Mouse (Mus musculus) stomach, postnatal 0 days (tissue): ENCODE measurements around the gene Alg3. TPM values are rescaled to one million over a fixed set of nuclear protein-coding genes. Genes with fewer than 3 reads are reported as not detected.

Experiments used
- ATAC-seq: fragments of 200-750 bp; cut with Nextera tagmentation; 2 replicates; pipeline ENCODE4 v1.8.0; 2017; ENCODE audit not compliant: low FRiP score, low TSS enrichment
- DNase-seq: peaks from one replicate; pipeline ENCODE4 v3.0.0-alpha.2; 2016; ENCODE audit warnings: low spot score
- H3K27ac ChIP-seq: fragments of 300-500 bp; sonication (generic); replicated peaks from 2 replicates; pipeline ENCODE4 v1.5.1; 2014; ENCODE audit warnings: mild to moderate bottlenecking, control low read depth
- H3K27me3 ChIP-seq: fragments of 300-500 bp; sonication (generic); 2 replicates; pipeline ENCODE4 v1.6.1; 2014; ENCODE audit warnings: low read length; ENCODE audit not compliant: control insufficient read depth, insufficient read depth
- H3K36me3 ChIP-seq: fragments of 300-500 bp; sonication (generic); 2 replicates; pipeline ENCODE4 v1.6.1; 2014; ENCODE audit warnings: low read length, mixed read lengths; ENCODE audit not compliant: control insufficient read depth, insufficient read depth
- H3K4me1 ChIP-seq: fragments of 300-500 bp; sonication (generic); replicated peaks from 2 replicates; pipeline ENCODE4 v1.6.1; 2014; ENCODE audit warnings: antibody characterized with exemption; ENCODE audit not compliant: control insufficient read depth, insufficient read depth
- H3K4me2 ChIP-seq: fragments of 300-500 bp; sonication (generic); replicated peaks from 2 replicates; pipeline ENCODE4 v1.6.1; 2014; ENCODE audit warnings: low read depth, mild to moderate bottlenecking, control low read depth, moderate library complexity
- H3K4me3 ChIP-seq: fragments of 300-500 bp; sonication (generic); 2 replicates; pipeline ENCODE4 v1.5.1; 2014; ENCODE audit warnings: low read depth, low read length, control low read depth
- H3K9ac ChIP-seq: fragments of 300-500 bp; sonication (generic); 2 replicates; pipeline ENCODE4 v1.6.1; 2014; ENCODE audit warnings: mild to moderate bottlenecking, low read length, control low read depth, mixed read lengths
- H3K9me3 ChIP-seq: fragments of 300-500 bp; sonication (generic); 2 replicates; pipeline ENCODE4 v1.6.1; 2016; ENCODE audit warnings: low read length; ENCODE audit not compliant: control insufficient read depth
- CTCF ChIP-seq: IDR thresholded peaks from 2 replicates; pipeline ENCODE4 v1.5.1; 2016; ENCODE audit warnings: antibody characterized with exemption, low read depth, mild to moderate bottlenecking, moderate library complexity
- EP300 ChIP-seq: optimal IDR thresholded peaks from 2 replicates; pipeline ENCODE3; 2016; ENCODE audit warnings: antibody characterized with exemption
- WGBS: fragments of 180-500 bp; shearing (Covaris S2); extraction: QIAGEN DNeasy Blood & Tissue Kit; methylation state at CpG from one replicate; pipeline ENCODE4 v1.1.7; 2014; 5-methylcytosine and 5-hydroxymethylcytosine counted together
- polyA plus RNA-seq: library from polyadenylated mRNA; unstranded; fragments of >200 nt; fragmentation: Nextera tagmentation; extraction: Ambion mirVana; gene quantifications from 2 replicates; pipeline ENCODE4 v1.2.1, GENCODE M21; 2015

The Alg3 gene
- polyA plus RNA-seq, 1 experiment from 2014 or later, result 24.5 TPM

GRCm38 (mm10) chr16:20595737-20596136, 15.8 kb downstream of the Alg3 start:
- no peak for ATAC-seq
- Histone ChIP-seq H3K9me3 (no peaks in the 10 kb centered on the region), H3K4me3 (no peak overlapping the region), H3K27ac (no peak overlapping the region), H3K36me3 (no peaks in the 10 kb centered on the region), H3K27me3 (peaks cover 3% of the 10 kb centered on the region; the same call in 1 of the 2 replicates), H3K4me1 (no peaks in the 10 kb centered on the region; the same call in 1 of the 2 replicates), H3K9ac (no peak overlapping the region), H3K4me2 (no peak overlapping the region)
- 80% methylated on average over 4 of the region's 4 CpGs for WGBS
- TF ChIP-seq CTCF (no peak), EP300 (no peak)
- no peak for DNase-seq

- Histone ChIP-seq H3K27ac (no peak overlapping the region), H3K4me3 (no peak overlapping the region), H3K4me1 (no peaks in the 10 kb centered on the region; the same call in 1 of the 2 replicates), H3K27me3 (peaks cover 5% of the 10 kb centered on the region; the same call in 1 of the 2 replicates), H3K9ac (no peak overlapping the region), H3K36me3 (no peaks in the 10 kb centered on the region), H3K4me2 (no peak overlapping the region), H3K9me3 (no peaks in the 10 kb centered on the region)
- ATAC-seq (no peak), DNase-seq (no peak)
- 77% methylated on average over 7 of the region's 7 CpGs for WGBS
- TF ChIP-seq CTCF (no peak), EP300 (no peak)
Measured at GRCm38 (mm10) chr16:20595060-20595673, 16.4 kb downstream of the Alg3 start.

- Histone ChIP-seq H3K9me3 (no peaks in the 10 kb centered on the region), H3K27ac (no peak overlapping the region), H3K36me3 (no peaks in the 10 kb centered on the region), H3K4me1 (no peaks in the 10 kb centered on the region; the same call in 1 of the 2 replicates), H3K9ac (no peak overlapping the region), H3K4me2 (no peak overlapping the region), H3K4me3 (0 out of 2 replicates have a peak overlapping the region, but pooled peaks have one; percentile 6), H3K27me3 (peaks cover 5% of the 10 kb centered on the region; the same call in 1 of the 2 replicates)
- ATAC-seq (0 out of 2 replicates have a peak, but pooled peaks have one; percentile 11), DNase-seq (no peak)
- WGBS, result 7% methylated on average over 48 of the region's 48 CpGs
- no peak for TF ChIP-seq EP300
- no peak for TF ChIP-seq CTCF
Measured at GRCm38 (mm10) chr16:20591076-20591705, 20.3 kb downstream of the Alg3 start.

- Histone ChIP-seq H3K36me3 (no peaks in the 10 kb centered on the region), H3K9me3 (no peaks in the 10 kb centered on the region), H3K27ac (no peak overlapping the region), H3K4me3 (peak overlapping the region; percentile 48), H3K4me1 (no peaks in the 10 kb centered on the region; the same call in 1 of the 2 replicates), H3K4me2 (peak overlapping the region; percentile 79), H3K9ac (no peak overlapping the region), H3K27me3 (peaks cover 5% of the 10 kb centered on the region; the same call in 1 of the 2 replicates)
- no peak for DNase-seq
- TF ChIP-seq CTCF (no peak), EP300 (no peak)
- peak; percentile 27 for ATAC-seq
- WGBS, result 1% methylated on average over 17 of the region's 17 CpGs
Measured at GRCm38 (mm10) chr16:20590680-20591038, 20.9 kb downstream of the Alg3 start.

GRCm38 (mm10) chr16:20589939-20590679, 21.4 kb downstream of the Alg3 start:
- Histone ChIP-seq H3K27me3 (peaks cover 5% of the 10 kb centered on the region; the same call in 1 of the 2 replicates), H3K4me1 (no peaks in the 10 kb centered on the region; the same call in 1 of the 2 replicates), H3K9me3 (no peaks in the 10 kb centered on the region), H3K27ac (no peak overlapping the region), H3K36me3 (no peaks in the 10 kb centered on the region), H3K4me3 (peak overlapping the region; percentile 48), H3K4me2 (peak overlapping the region; percentile 79), H3K9ac (peak overlapping the region; percentile 45)
- peak; percentile 72 for ATAC-seq
- TF ChIP-seq EP300 (no peak), CTCF (no peak; the same call in 1 of the 2 replicates)
- DNase-seq, result peak; percentile 48
- WGBS, result 1% methylated on average over 31 of the region's 39 CpGs
